Mouse (Mus musculus): ENCODE data around the gene Zfp579. TPM values are rescaled to one million over a fixed set of nuclear protein-coding genes. Genes with fewer than 3 reads are reported as not detected.
"Not testable (repeated sequence)": the region's sequence is repeated elsewhere in the genome, so short reads cannot be mapped to it uniquely, and the experiment has no call there.

Zfp579 gene
- polyA plus RNA-seq, 1 experiment from 2014 or later, result 68.4 TPM

DNA sequence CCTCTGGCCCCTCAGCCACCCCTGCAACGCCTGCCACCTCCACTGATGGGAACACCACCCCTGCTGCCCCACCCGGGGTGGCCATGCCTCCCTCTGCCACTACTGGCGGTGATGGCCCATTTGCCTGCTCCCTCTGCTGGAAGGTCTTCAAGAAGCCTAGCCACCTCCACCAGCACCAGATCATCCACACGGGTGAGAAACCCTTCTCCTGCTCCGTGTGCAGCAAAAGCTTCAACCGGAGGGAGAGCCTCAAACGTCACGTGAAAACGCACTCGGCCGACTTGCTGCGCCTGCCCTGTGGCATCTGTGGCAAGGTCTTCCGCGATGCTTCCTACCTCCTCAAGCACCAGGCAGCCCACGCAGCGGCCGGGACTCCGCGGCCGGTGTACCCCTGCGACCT is 34.0 kb upstream of the Zfp579 start:
- Histone ChIP-seq H3K27ac (no peak overlapping the region), H3K4me1 (replicated peaks) (no peaks in the 10 kb centered on the region), H3K36me3 (peaks cover 78% of the 10 kb centered on the region), H3K4me2 (replicated peaks) (no peak overlapping the region), H3K4me3 (replicated peaks) (no peak overlapping the region), H3K9ac (replicated peaks) (no peak overlapping the region), H3K27me3 (no peaks in the 10 kb centered on the region), H3K9me3 (peaks cover 27% of the 10 kb centered on the region)
- ATAC-seq, result 0 out of 2 replicates have a peak, but pooled peaks have one; percentile 25
- WGBS, result 94% methylated on average over 21 of the region's 21 CpGs

DNA sequence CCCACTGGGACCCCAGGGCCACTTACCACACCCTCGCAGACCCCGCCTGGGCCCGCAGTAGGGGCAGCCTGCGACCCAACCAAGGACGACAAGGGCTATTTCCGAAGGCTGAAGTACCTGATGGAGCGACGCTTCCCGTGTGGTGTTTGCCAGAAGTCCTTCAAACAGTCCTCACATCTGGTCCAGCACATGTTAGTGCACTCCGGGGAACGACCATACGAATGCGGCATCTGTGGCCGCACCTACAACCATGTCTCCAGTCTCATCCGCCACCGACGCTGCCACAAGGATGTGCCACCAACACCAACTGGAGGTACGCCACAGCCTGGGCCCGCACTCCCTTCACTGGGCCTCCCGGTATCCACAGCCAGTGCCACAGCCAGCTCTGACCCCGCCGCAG is 33.6 kb upstream of the Zfp579 start:
- 94% methylated on average over 22 of the region's 22 CpGs for WGBS
- peaks cover 78% of the 10 kb centered on the region for H3K36me3 ChIP-seq

GRCm38 (mm10) chr7:5021197-5021596 is 25.2 kb upstream of the Zfp579 start:
- 50% methylated on average over 5 of the region's 5 CpGs for WGBS
- no peak for ATAC-seq
- H3K9ac ChIP-seq (replicated peaks), result peak overlapping the region; percentile 97
- H3K36me3 ChIP-seq, result peaks cover 32% of the 10 kb centered on the region
- peaks cover 18% of the 10 kb centered on the region for H3K4me1 ChIP-seq (replicated peaks)
- peak overlapping the region; percentile 87 for H3K4me3 ChIP-seq (replicated peaks)
- peak overlapping the region; percentile 91 for H3K4me2 ChIP-seq (replicated peaks)
- no peaks in the 10 kb centered on the region for H3K27me3 ChIP-seq
- H3K9me3 ChIP-seq, result no peaks in the 10 kb centered on the region
- H3K27ac ChIP-seq, result peak overlapping the region; percentile 94

More for the DNA sequence above, 33.6 kb upstream of the Zfp579 start:
- ATAC-seq, result 0 out of 2 replicates have a peak, but pooled peaks have one; percentile 1
- H3K9me3 ChIP-seq, result peaks cover 27% of the 10 kb centered on the region
- no peak overlapping the region for H3K4me3 ChIP-seq (replicated peaks)
- H3K27ac ChIP-seq, result no peak overlapping the region
- no peak overlapping the region for H3K4me2 ChIP-seq (replicated peaks)
- no peak overlapping the region for H3K9ac ChIP-seq (replicated peaks)
- no peaks in the 10 kb centered on the region for H3K27me3 ChIP-seq
- no peaks in the 10 kb centered on the region for H3K4me1 ChIP-seq (replicated peaks)

DNA sequence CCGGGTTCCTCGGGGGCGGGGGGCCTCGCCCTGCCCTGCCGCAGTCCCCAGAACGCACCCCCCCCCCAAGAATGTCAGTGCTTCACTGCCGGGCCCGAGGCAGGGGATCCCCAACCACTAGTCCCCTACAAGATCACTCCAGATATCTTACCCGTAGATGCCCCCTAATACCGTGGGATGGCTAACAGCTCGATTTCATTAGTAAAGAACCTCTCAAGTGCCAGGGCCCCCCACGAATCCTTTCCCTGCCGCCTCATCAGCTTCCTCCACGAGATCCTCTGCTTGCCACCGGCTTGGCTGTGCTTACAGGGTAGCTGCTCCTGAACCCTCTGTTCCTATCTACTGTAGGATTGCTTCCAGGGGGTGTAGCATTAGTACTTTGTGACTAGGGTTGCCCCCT is 24.7 kb upstream of the Zfp579 start:
- H3K4me1 ChIP-seq (replicated peaks), result peaks cover 23% of the 10 kb centered on the region
- 0% methylated on average over 15 of the region's 15 CpGs for WGBS
- ATAC-seq, result peak; percentile 6
- H3K9ac ChIP-seq (replicated peaks), result peak overlapping the region; percentile 97
- peaks cover 32% of the 10 kb centered on the region for H3K36me3 ChIP-seq
- no peaks in the 10 kb centered on the region for H3K27me3 ChIP-seq
- H3K4me2 ChIP-seq (replicated peaks), result peak overlapping the region; percentile 91
- peak overlapping the region; percentile 94 for H3K27ac ChIP-seq
- H3K4me3 ChIP-seq (replicated peaks), result peak overlapping the region; percentile 87
- no peaks in the 10 kb centered on the region for H3K9me3 ChIP-seq

- H3K4me2 ChIP-seq (replicated peaks), result peak within 1 kb of the TSS; percentile 91
Observed at GRCm38 (mm10) chr7:5020000-5020681, 24.2 kb upstream of the Zfp579 start, which contains the start of the genes Zfp865 and Ccdc106. Gene Zfp865 (plus strand): TSS chr7:5020376. Gene Ccdc106 (plus strand): TSS chr7:5020553.

DNA sequence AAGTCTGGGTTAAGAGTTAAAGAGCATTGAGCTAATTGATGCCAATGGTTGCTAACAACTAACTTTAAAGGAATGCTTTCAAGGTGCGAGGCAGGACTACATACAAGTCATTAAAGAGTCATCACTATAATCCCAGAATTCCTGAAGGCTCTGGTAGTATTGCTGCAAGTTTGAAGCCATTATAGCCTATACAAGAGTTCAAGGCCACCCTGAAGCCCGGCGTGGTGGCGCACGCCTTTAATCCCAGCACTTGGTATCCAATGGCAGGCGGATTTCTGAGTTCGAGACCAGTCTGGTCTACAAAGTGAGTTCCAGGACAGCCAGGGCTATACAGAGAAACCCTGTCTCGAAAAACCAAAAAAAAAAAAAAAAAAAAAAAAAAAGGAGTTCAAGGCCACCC is 23.6 kb upstream of the Zfp579 start:
- not testable (repeated sequence) for H3K9me3 ChIP-seq; H3K27me3 ChIP-seq; H3K9ac ChIP-seq (replicated peaks)
- Histone ChIP-seq H3K4me1 (replicated peaks) (peaks cover 23% of the 10 kb centered on the region), H3K27ac (peak overlapping the region; percentile 94), H3K4me2 (replicated peaks) (peak overlapping the region; percentile 91), H3K36me3 (peaks cover 27% of the 10 kb centered on the region), H3K4me3 (replicated peaks) (peak overlapping the region; percentile 87)
- 27% methylated on average over 8 of the region's 8 CpGs for WGBS
- ATAC-seq, result 0 out of 2 replicates have a peak, but pooled peaks have one; percentile 0

More at GRCm38 (mm10) chr7:5020000-5020681, 24.2 kb upstream of the Zfp579 start, which contains the start of the genes Zfp865 and Ccdc106:
- Histone ChIP-seq H3K27ac (peak within 1 kb of the TSS; percentile 94), H3K9ac (replicated peaks) (peak within 1 kb of the TSS; percentile 97), H3K4me3 (replicated peaks) (peak within 1 kb of the TSS; percentile 87), H3K4me1 (replicated peaks) (peaks cover 23% of the 10 kb centered on the region), H3K9me3 (no peaks in the 10 kb centered on the region), H3K27me3 (no peaks in the 10 kb centered on the region), H3K36me3 (peaks cover 32% of the 10 kb centered on the region)
- peak; percentile 92 for ATAC-seq
- 1% methylated on average over 48 of the region's 49 CpGs for WGBS

DNA sequence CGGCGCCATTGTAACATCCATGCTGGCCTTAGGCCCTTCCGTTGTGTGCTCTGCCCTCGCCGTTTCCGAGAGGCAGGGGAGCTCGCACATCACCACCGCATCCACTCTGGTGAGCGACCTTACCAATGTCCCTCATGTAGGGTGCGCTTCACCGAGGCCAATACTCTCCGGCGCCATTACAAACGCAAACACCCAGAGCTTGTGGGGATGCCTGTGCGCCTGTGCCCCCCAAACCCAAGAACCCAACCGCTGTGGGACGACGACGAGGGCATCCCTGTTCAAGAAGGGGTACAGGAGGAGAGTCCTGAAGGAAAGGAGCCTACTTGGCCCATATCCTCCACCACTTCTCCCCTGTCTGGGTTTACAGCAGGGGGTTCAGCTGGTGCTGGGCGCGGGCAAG is 22.0 kb upstream of the Zfp579 start:
- Histone ChIP-seq H3K9me3 (no peaks in the 10 kb centered on the region), H3K27ac (no peak overlapping the region), H3K4me1 (replicated peaks) (peaks cover 32% of the 10 kb centered on the region), H3K4me3 (replicated peaks) (no peak overlapping the region), H3K27me3 (no peaks in the 10 kb centered on the region), H3K36me3 (peaks cover 16% of the 10 kb centered on the region), H3K4me2 (replicated peaks) (no peak overlapping the region), H3K9ac (replicated peaks) (no peak overlapping the region)
- 97% methylated on average over 21 of the region's 21 CpGs for WGBS
- no peak for ATAC-seq

- ATAC-seq, result no peak
- 88% methylated on average over 16 of the region's 16 CpGs for WGBS
- H3K4me3 ChIP-seq (replicated peaks), result no peak overlapping the region
Observed at GRCm38 (mm10) chr7:5017352-5017751, 21.4 kb upstream of the Zfp579 start.

GRCm38 (mm10) chr7:5016920-5017319 is 21.0 kb upstream of the Zfp579 start:
- Histone ChIP-seq H3K9me3 (no peaks in the 10 kb centered on the region), H3K27ac (no peak overlapping the region), H3K4me1 (replicated peaks) (peaks cover 29% of the 10 kb centered on the region), H3K4me2 (replicated peaks) (no peak overlapping the region), H3K27me3 (no peaks in the 10 kb centered on the region), H3K9ac (replicated peaks) (no peak overlapping the region), H3K36me3 (peaks cover 18% of the 10 kb centered on the region), H3K4me3 (replicated peaks) (no peak overlapping the region)
- 96% methylated on average over 2 of the region's 2 CpGs for WGBS
- no peak for ATAC-seq

More at GRCm38 (mm10) chr7:5017352-5017751, 21.4 kb upstream of the Zfp579 start:
- Histone ChIP-seq H3K9ac (replicated peaks) (no peak overlapping the region), H3K4me1 (replicated peaks) (peaks cover 32% of the 10 kb centered on the region), H3K27ac (no peak overlapping the region), H3K27me3 (no peaks in the 10 kb centered on the region), H3K4me2 (replicated peaks) (no peak overlapping the region), H3K36me3 (peaks cover 18% of the 10 kb centered on the region), H3K9me3 (no peaks in the 10 kb centered on the region)

DNA sequence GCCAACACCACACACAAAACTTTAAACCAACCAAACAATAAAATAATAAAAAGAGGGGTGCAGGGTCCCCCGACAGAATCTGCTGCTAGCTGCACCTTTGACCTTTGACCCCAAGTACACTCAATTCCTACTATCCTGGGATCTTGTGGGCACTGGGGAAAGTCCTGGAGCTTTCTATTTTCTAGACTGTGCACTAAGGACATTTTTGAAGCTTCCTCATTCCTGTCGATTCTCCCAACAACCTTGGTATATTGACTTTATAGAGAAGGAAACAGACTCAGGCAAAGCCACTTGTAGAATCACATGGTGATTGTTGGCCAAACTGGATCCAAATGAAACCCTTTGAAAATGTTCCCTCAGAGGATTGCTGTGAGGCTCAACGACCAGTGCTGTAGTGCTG is 20.1 kb upstream of the Zfp579 start:
- no peak for ATAC-seq
- Histone ChIP-seq H3K4me2 (replicated peaks) (peak overlapping the region; percentile 61), H3K27ac (peak overlapping the region; percentile 98), H3K27me3 (no peaks in the 10 kb centered on the region), H3K9ac (replicated peaks) (peak overlapping the region; percentile 67), H3K4me1 (replicated peaks) (peaks cover 22% of the 10 kb centered on the region), H3K36me3 (peaks cover 26% of the 10 kb centered on the region), H3K4me3 (replicated peaks) (peak overlapping the region; percentile 71), H3K9me3 (no peaks in the 10 kb centered on the region)
- WGBS, result 63% methylated on average over 3 of the region's 3 CpGs

- Histone ChIP-seq H3K27me3 (no peaks in the 10 kb centered on the region), H3K9ac (replicated peaks) (peak within 1 kb of the TSS; percentile 83), H3K4me3 (replicated peaks) (peak within 1 kb of the TSS; percentile 71), H3K9me3 (no peaks in the 10 kb centered on the region), H3K4me1 (replicated peaks) (peaks cover 18% of the 10 kb centered on the region), H3K36me3 (peaks cover 33% of the 10 kb centered on the region), H3K4me2 (replicated peaks) (peak within 1 kb of the TSS; percentile 61), H3K27ac (peak within 1 kb of the TSS; percentile 98)
- peak; percentile 86 for ATAC-seq
- under 1% methylated on average over 48 of the region's 76 CpGs for WGBS
Observed at GRCm38 (mm10) chr7:5015118-5016001, 19.4 kb upstream of the Zfp579 start, which contains the start of gene Gm44973. Gene Gm44973 (plus strand): TSS chr7:5015496.

Measured in midbrain, embryonic 13.5 days (tissue).